Mouse (Mus musculus): ENCODE data around the gene Ncoa1. TPM values are rescaled to one million over a fixed set of nuclear protein-coding genes. Genes with fewer than 3 reads are reported as not detected.
"Not testable (repeated sequence)": the region's sequence is repeated elsewhere in the genome, so short reads cannot be mapped to it uniquely, and the experiment has no call there.

Gene Ncoa1
- total RNA-seq, 4 experiments from 2014 or later, result 33.7 to 62.3 (median 46.2) TPM

- no peak for DNase-seq
Observed at GRCm38 (mm10) chr12:4475251-4475993, 1.6 kb downstream of the Ncoa1 start.

- DNase-seq, result no peak
Observed at GRCm38 (mm10) chr12:4469115-4469514, 7.9 kb downstream of the Ncoa1 start.

- no peak for DNase-seq
Observed at GRCm38 (mm10) chr12:4463701-4464100, 13.3 kb downstream of the Ncoa1 start.

- no peak for DNase-seq
Observed at GRCm38 (mm10) chr12:4462420-4462819, 14.6 kb downstream of the Ncoa1 start.

GRCm38 (mm10) chr12:4460990-4461389 lies 16.0 kb downstream of the Ncoa1 start:
- DNase-seq, result no peak

GRCm38 (mm10) chr12:4454956-4455565 lies 21.9 kb downstream of the Ncoa1 start:
- no peak for DNase-seq

- no peak for DNase-seq
Observed at GRCm38 (mm10) chr12:4454248-4454647, 22.7 kb downstream of the Ncoa1 start.

GRCm38 (mm10) chr12:4452233-4452632 lies 24.7 kb downstream of the Ncoa1 start:
- DNase-seq, result no peak

GRCm38 (mm10) chr12:4450485-4450884 lies 26.5 kb downstream of the Ncoa1 start:
- not testable (repeated sequence) for DNase-seq

- no peak for DNase-seq
Observed at GRCm38 (mm10) chr12:4448076-4448589, 28.8 kb downstream of the Ncoa1 start.

GRCm38 (mm10) chr12:4444946-4445345 lies 32.0 kb downstream of the Ncoa1 start:
- DNase-seq, result no peak

GRCm38 (mm10) chr12:4441451-4441850 lies 35.5 kb downstream of the Ncoa1 start:
- no peak for DNase-seq

- DNase-seq, result no peak
Observed at GRCm38 (mm10) chr12:4436198-4436597, 40.8 kb downstream of the Ncoa1 start.

GRCm38 (mm10) chr12:4433549-4433948 lies 43.4 kb downstream of the Ncoa1 start:
- DNase-seq, result no peak

GRCm38 (mm10) chr12:4431978-4432377 lies 45.0 kb downstream of the Ncoa1 start:
- DNase-seq, result no peak

- no peak for DNase-seq
Observed at GRCm38 (mm10) chr12:4430061-4430825, 46.7 kb downstream of the Ncoa1 start.

- DNase-seq, result no peak
Observed at GRCm38 (mm10) chr12:4418824-4419223, 58.2 kb downstream of the Ncoa1 start.

GRCm38 (mm10) chr12:4417626-4418263 lies 59.2 kb downstream of the Ncoa1 start:
- no peak for DNase-seq

GRCm38 (mm10) chr12:4407085-4407484 lies 69.9 kb downstream of the Ncoa1 start:
- no peak for DNase-seq

GRCm38 (mm10) chr12:4406155-4406554 lies 70.8 kb downstream of the Ncoa1 start:
- DNase-seq, result no peak

- no peak for DNase-seq
Observed at GRCm38 (mm10) chr12:4403206-4403605, 73.8 kb downstream of the Ncoa1 start.

- DNase-seq, result no peak
Observed at GRCm38 (mm10) chr12:4396221-4396620, 80.8 kb downstream of the Ncoa1 start.

- DNase-seq, result no peak
Observed at GRCm38 (mm10) chr12:4392590-4392989, 84.4 kb downstream of the Ncoa1 start.
